Mouse (Mus musculus) cerebellum, adult 2 months (tissue): ENCODE data around the gene Smad3.

Source experiments
- CTCF ChIP-seq: fragments of 200-500 bp; IDR thresholded peaks from 2 replicates; pipeline ENCODE4 v1.5.1; 2011; ENCODE audit warnings: low read depth, mild to moderate bottlenecking, control low read depth, low read length, moderate library complexity, borderline replicate concordance; ENCODE audit not compliant: insufficient read depth
- POLR2A ChIP-seq: fragments of 200-500 bp; IDR thresholded peaks from 2 replicates; pipeline ENCODE4 v1.6.1; 2011; ENCODE audit warnings: low read length, control low read depth, borderline replicate concordance; ENCODE audit not compliant: insufficient read depth

DNA sequence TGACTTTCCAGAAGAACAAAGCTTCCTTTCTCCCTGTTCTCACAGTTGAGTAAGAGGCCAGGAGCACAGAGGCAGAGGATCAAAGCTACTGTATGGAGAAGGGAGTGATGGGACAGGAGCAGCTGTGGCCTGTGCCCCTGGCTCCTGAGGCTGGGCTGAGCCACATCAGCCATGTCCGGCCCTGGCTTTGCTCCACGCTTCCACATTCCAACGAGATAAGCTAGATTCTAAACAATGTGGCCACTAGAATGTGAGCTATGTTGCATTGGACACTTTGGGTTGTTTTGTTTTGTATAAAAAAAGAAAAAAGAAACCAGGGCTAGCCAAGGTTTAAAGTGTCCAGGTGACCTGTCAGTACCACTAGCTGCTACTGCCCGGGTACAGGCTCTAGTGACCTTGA is 100.6 kb downstream of the Smad3 start:
- TF ChIP-seq CTCF: no peak
- no peak for TF ChIP-seq POLR2A
